Mouse (Mus musculus) myocyte (in vitro differentiated cells): ENCODE data around the gene Trmt10a.

ENCODE experiments used
- POLR2A ChIP-seq: IDR thresholded peaks from one replicate; pipeline ENCODE4 v1.6.1; 2011; ENCODE audit warnings: low read depth, mild to moderate bottlenecking, control low read depth, moderate library complexity; ENCODE audit not compliant: insufficient read length
- POLR2AphosphoS2 ChIP-seq: IDR thresholded peaks from one replicate; pipeline ENCODE4 v1.6.1; 2011; ENCODE audit warnings: low read depth, control low read depth; ENCODE audit not compliant: insufficient read length
- TCF12 ChIP-seq: IDR thresholded peaks from one replicate; pipeline ENCODE4 v1.6.1; 2011; ENCODE audit warnings: mild to moderate bottlenecking, control low read depth; ENCODE audit not compliant: poor library complexity, insufficient read depth, severe bottlenecking

GRCm38 (mm10) chr3:138096263-138097028 is 46.8 kb upstream of the Trmt10a start:
- TF ChIP-seq POLR2A (no peak), POLR2AphosphoS2 (no peak), TCF12 (no peak)
